Mouse (Mus musculus) limb, embryonic 11.5 days (tissue): ENCODE data around the gene Nudt13. TPM values are rescaled to one million over a fixed set of nuclear protein-coding genes. Genes with fewer than 3 reads are reported as not detected.

ENCODE experiments used
- ATAC-seq: fragments of 200-750 bp; cut with Nextera tagmentation; 2 replicates; pipeline ENCODE4 v1.8.0; 2017; ENCODE audit warnings: low read depth; ENCODE audit not compliant: insufficient number of reproducible peaks, low FRiP score, low TSS enrichment
- DNase-seq: peaks from one replicate; pipeline ENCODE4 v3.0.0-alpha.2; 2015; ENCODE audit warnings: low spot score
- H3K27ac ChIP-seq: fragments of 300-500 bp; sonication (generic); replicated peaks from 2 replicates; pipeline ENCODE4 v1.5.1; 2014; ENCODE audit warnings: low read depth, mild to moderate bottlenecking, low read length
- H3K27me3 ChIP-seq: fragments of 300-500 bp; sonication (generic); 2 replicates; pipeline ENCODE4 v1.6.1; 2014; ENCODE audit warnings: mild to moderate bottlenecking, low read length, mixed read lengths; ENCODE audit not compliant: control insufficient read depth, insufficient read depth
- H3K36me3 ChIP-seq: fragments of 300-500 bp; sonication (generic); 2 replicates; pipeline ENCODE4 v1.6.1; 2014; ENCODE audit warnings: mild to moderate bottlenecking, low read length, moderate library complexity, mixed read lengths; ENCODE audit not compliant: control insufficient read depth, insufficient read depth
- H3K4me1 ChIP-seq: fragments of 300-500 bp; sonication (generic); 2 replicates; pipeline ENCODE4 v1.6.1; 2014; ENCODE audit warnings: low read length, mixed read lengths; ENCODE audit not compliant: control insufficient read depth, insufficient read depth
- H3K4me2 ChIP-seq: fragments of 300-500 bp; sonication (generic); 2 replicates; pipeline ENCODE4 v1.6.1; 2014; ENCODE audit warnings: low read depth, mild to moderate bottlenecking, moderate library complexity; ENCODE audit not compliant: severe bottlenecking
- H3K4me3 ChIP-seq: fragments of 300-500 bp; sonication (generic); 2 replicates; pipeline ENCODE4 v1.5.1; 2014; ENCODE audit warnings: low read depth, low read length
- H3K9ac ChIP-seq: fragments of 300-500 bp; sonication (generic); 2 replicates; pipeline ENCODE4 v1.6.1; 2014; ENCODE audit warnings: mild to moderate bottlenecking, low read length
- H3K9me3 ChIP-seq: fragments of 300-500 bp; sonication (generic); 2 replicates; pipeline ENCODE4 v1.6.1; 2016; ENCODE audit warnings: low read length; ENCODE audit not compliant: control insufficient read depth
- WGBS: fragments of 180-500 bp; shearing (Covaris S2); extraction: QIAGEN DNeasy Blood & Tissue Kit; methylation state at CpG from one replicate; pipeline ENCODE4 v1.1.7; 2014; 5-methylcytosine and 5-hydroxymethylcytosine counted together
- polyA plus RNA-seq: library from polyadenylated mRNA; unstranded; fragments of >200 nt; fragmentation: Nextera tagmentation; extraction: Ambion mirVana; gene quantifications from 2 replicates; pipeline ENCODE4 v1.2.1, GENCODE M21; 2014

Gene Nudt13
- polyA plus RNA-seq, 1 experiment from 2014 or later, result 9.9 TPM

- 50% methylated on average over 1 of the region's 1 CpGs for WGBS
- no peaks in the 10 kb centered on the region for H3K9me3 ChIP-seq
- H3K4me3 ChIP-seq, result no peak overlapping the region
- H3K4me1 ChIP-seq, result no peaks in the 10 kb centered on the region
- no peaks in the 10 kb centered on the region for H3K27me3 ChIP-seq
- H3K36me3 ChIP-seq, result peaks cover 8% of the 10 kb centered on the region; the same call in 1 of the 2 replicates
- ATAC-seq (no peak), DNase-seq (no peak)
- H3K9ac ChIP-seq, result no peak overlapping the region
- H3K4me2 ChIP-seq, result no peak overlapping the region
- H3K27ac ChIP-seq, result no peak overlapping the region
Observed at GRCm38 (mm10) chr14:20315137-20315536, 20.6 kb downstream of the Nudt13 start.

GRCm38 (mm10) chr14:20319420-20319819 is 24.9 kb downstream of the Nudt13 start:
- Histone ChIP-seq H3K27ac (no peak overlapping the region), H3K4me1 (no peaks in the 10 kb centered on the region), H3K4me2 (no peak overlapping the region), H3K9me3 (no peaks in the 10 kb centered on the region), H3K9ac (no peak overlapping the region), H3K4me3 (no peak overlapping the region), H3K36me3 (peaks cover 19% of the 10 kb centered on the region), H3K27me3 (no peaks in the 10 kb centered on the region)
- no peak for ATAC-seq
- WGBS, result 80% methylated on average over 3 of the region's 3 CpGs
- peak; percentile 71 for DNase-seq

GRCm38 (mm10) chr14:20324196-20324595 is 29.7 kb downstream of the Nudt13 start:
- Histone ChIP-seq H3K9ac (no peak overlapping the region), H3K36me3 (peaks cover 18% of the 10 kb centered on the region), H3K27ac (no peak overlapping the region), H3K4me3 (no peak overlapping the region), H3K4me1 (no peaks in the 10 kb centered on the region), H3K4me2 (no peak overlapping the region), H3K27me3 (no peaks in the 10 kb centered on the region), H3K9me3 (no peaks in the 10 kb centered on the region)
- ATAC-seq (no peak), DNase-seq (no peak)
- WGBS, result 97% methylated on average over 9 of the region's 9 CpGs

- no peaks in the 10 kb centered on the region for H3K4me1 ChIP-seq
- no peaks in the 10 kb centered on the region for H3K9me3 ChIP-seq
- ATAC-seq (no peak), DNase-seq (peak; percentile 48)
- no peaks in the 10 kb centered on the region for H3K27me3 ChIP-seq
- peaks cover 11% of the 10 kb centered on the region for H3K36me3 ChIP-seq
- H3K4me2 ChIP-seq, result no peak overlapping the region
- H3K4me3 ChIP-seq, result no peak overlapping the region
- H3K9ac ChIP-seq, result no peak overlapping the region
- 77% methylated on average over 9 of the region's 9 CpGs for WGBS
- H3K27ac ChIP-seq, result no peak overlapping the region
Observed at GRCm38 (mm10) chr14:20328474-20328873, 34.0 kb downstream of the Nudt13 start.

GRCm38 (mm10) chr14:20331316-20331715 is 36.8 kb downstream of the Nudt13 start:
- no peak overlapping the region for H3K4me3 ChIP-seq
- H3K36me3 ChIP-seq, result peaks cover 12% of the 10 kb centered on the region
- no peaks in the 10 kb centered on the region for H3K4me1 ChIP-seq
- WGBS, result 85% methylated on average over 4 of the region's 4 CpGs
- no peak overlapping the region for H3K9ac ChIP-seq
- ATAC-seq, result no peak
- no peaks in the 10 kb centered on the region for H3K9me3 ChIP-seq
- no peaks in the 10 kb centered on the region for H3K27me3 ChIP-seq
- H3K4me2 ChIP-seq, result no peak overlapping the region
- no peak overlapping the region for H3K27ac ChIP-seq
- no peak for DNase-seq

GRCm38 (mm10) chr14:20339415-20339814 is 44.9 kb downstream of the Nudt13 start:
- Histone ChIP-seq H3K9me3 (no peaks in the 10 kb centered on the region), H3K27me3 (no peaks in the 10 kb centered on the region), H3K36me3 (peaks cover 19% of the 10 kb centered on the region), H3K9ac (no peak overlapping the region), H3K4me3 (no peak overlapping the region), H3K4me2 (no peak overlapping the region), H3K4me1 (no peaks in the 10 kb centered on the region), H3K27ac (no peak overlapping the region)
- ATAC-seq (no peak), DNase-seq (no peak)
- 97% methylated on average over 5 of the region's 5 CpGs for WGBS

GRCm38 (mm10) chr14:20340149-20340548 is 45.7 kb downstream of the Nudt13 start:
- Histone ChIP-seq H3K4me1 (no peaks in the 10 kb centered on the region), H3K9ac (no peak overlapping the region), H3K4me2 (no peak overlapping the region), H3K27me3 (no peaks in the 10 kb centered on the region), H3K36me3 (peaks cover 20% of the 10 kb centered on the region), H3K27ac (no peak overlapping the region), H3K9me3 (no peaks in the 10 kb centered on the region), H3K4me3 (no peak overlapping the region)
- peak; percentile 30 for DNase-seq
- no peak for ATAC-seq
- WGBS, result 82% methylated on average over 8 of the region's 8 CpGs

GRCm38 (mm10) chr14:20340866-20341265 is 46.4 kb downstream of the Nudt13 start:
- DNase-seq (no peak), ATAC-seq (no peak)
- Histone ChIP-seq H3K9ac (no peak overlapping the region), H3K4me2 (no peak overlapping the region), H3K9me3 (no peaks in the 10 kb centered on the region), H3K27ac (no peak overlapping the region), H3K4me1 (no peaks in the 10 kb centered on the region), H3K27me3 (no peaks in the 10 kb centered on the region), H3K4me3 (no peak overlapping the region), H3K36me3 (peaks cover 16% of the 10 kb centered on the region)
- 84% methylated on average over 7 of the region's 7 CpGs for WGBS

GRCm38 (mm10) chr14:20345885-20346284 is 51.4 kb downstream of the Nudt13 start:
- H3K4me3 ChIP-seq, result no peak overlapping the region
- no peak overlapping the region for H3K4me2 ChIP-seq
- H3K9ac ChIP-seq, result no peak overlapping the region
- peaks cover 7% of the 10 kb centered on the region for H3K36me3 ChIP-seq
- H3K27me3 ChIP-seq, result no peaks in the 10 kb centered on the region
- 87% methylated on average over 9 of the region's 9 CpGs for WGBS
- H3K27ac ChIP-seq, result no peak overlapping the region
- DNase-seq, result no peak
- H3K4me1 ChIP-seq, result 0 out of 2 replicates have a peak, but pooled peaks cover 2% of the 10 kb centered on the region
- no peaks in the 10 kb centered on the region for H3K9me3 ChIP-seq
- no peak for ATAC-seq
